Comparison of ENCODE assay signal across 21 mouse cellular contexts in the genomic region with DNA sequence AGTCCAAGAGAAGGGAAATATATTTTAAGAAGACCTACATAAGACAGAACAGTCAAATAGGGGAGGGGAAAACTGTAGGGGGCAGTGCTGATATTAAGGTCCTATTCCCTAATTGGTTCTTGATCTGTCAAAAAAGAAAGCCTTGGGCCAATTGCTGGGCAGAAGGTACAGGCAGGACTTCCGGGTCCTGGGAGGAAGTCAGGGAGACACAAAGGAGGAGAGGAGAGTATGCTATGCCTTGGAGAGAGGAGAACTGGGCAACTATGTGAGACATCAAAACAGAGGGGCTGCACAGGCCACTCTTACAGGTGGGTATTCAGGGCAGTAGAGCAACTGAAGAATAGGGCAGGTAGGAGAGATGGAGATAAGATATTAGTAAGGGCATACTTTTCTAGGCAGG.
DNase-seq lines count a peak whose midpoint lies in the region; ATAC-seq lines count a peak whose summit lies in the region.
"Had no signal": no experiment of that assay in that cellular context is flagged by ENCODE, and none has a peak within 500 bp of the region (broad histone marks: within the 10 kb centered on the region; RNA-seq: fewer than 3 reads in every experiment).

No protein-coding gene starts in this region.

- DNase-seq in 3T3-L1 (ENCODE audit: low read depth, low spot score) (peak; percentile 72), MEL-GATA-1-ER (ENCODE audit: extremely low read depth, low read depth) (peak; percentile 23)
- DNase-seq in urinary bladder, postnatal 25 days (ENCODE audit: low spot score) = no peak
- no peak for DNase-seq in lung, postnatal 14 days
- DNase-seq in cerebellum, adult 11-12 months = no peak
- DNase-seq in neural tube, embryonic 10.5 days (ENCODE audit: extremely low spot score, low spot score) = no peak
- DNase-seq: adrenal gland, postnatal 14 days; cerebellum, adult 2 months; cerebellum, postnatal 14 days; gastrocnemius, postnatal 25 days; heart, adult 2 months; heart, postnatal 10 days; kidney, adult 11 months; kidney, postnatal 25 days; lung, postnatal 4 days; right cerebral cortex, postnatal 14 days; thymus, postnatal 4 days had no signal

- ATAC-seq in granulocyte monocyte progenitor cell, adult 5-6 weeks (replicated peaks; ENCODE audit: poor library complexity, severe bottlenecking) = peak; percentile 91
- ATAC-seq in megakaryocyte progenitor cell, adult 5-6 weeks (replicated peaks; ENCODE audit: poor library complexity) = peak; percentile 91
- ATAC-seq: forebrain, embryonic 13.5 days; inflammation-experienced regulatory T-cells, adult 6 months had no signal

Comparison
In these comparisons a context has a peak if more than half of its experiments do, and no peak if none do; other contexts are left out.
1. DNase-seq: peak in 3T3-L1 (single experiment) and MEL-GATA-1-ER (single experiment); none in urinary bladder, postnatal 25 days (single experiment), lung, postnatal 14 days (single experiment), cerebellum, adult 11-12 months (single experiment) and neural tube, embryonic 10.5 days (single experiment).